Mouse (Mus musculus) G1E (cell line): Measurements from ENCODE around the gene Tob2. TPM values are rescaled to one million over a fixed set of nuclear protein-coding genes. Genes with fewer than 3 reads are reported as not detected.

Experiments
- ATAC-seq: 2 replicates; pipeline ENCODE4 v1.8.0; 2016; ENCODE audit warnings: mild to moderate bottlenecking; ENCODE audit not compliant: insufficient number of reproducible peaks, poor library complexity, low FRiP score, severe bottlenecking; ENCODE audit errors: extremely low read depth
- DNase-seq: peaks from one replicate; pipeline ENCODE4 v3.0.0; 2012; ENCODE audit warnings: low spot score
- H3K27me3 ChIP-seq: 2 replicates; pipeline ENCODE4 v1.6.1; 2012; ENCODE audit warnings: mild to moderate bottlenecking, low read length, inconsistent platforms; ENCODE audit not compliant: insufficient read depth
- H3K36me3 ChIP-seq: replicated peaks from 2 replicates; pipeline ENCODE3; 2012; ENCODE audit warnings: mild to moderate bottlenecking, inconsistent platforms
- H3K4me1 ChIP-seq: 2 replicates; pipeline ENCODE4 v1.6.1; 2012; ENCODE audit warnings: low read depth, low read length, inconsistent platforms, mixed read lengths; ENCODE audit not compliant: insufficient read depth
- H3K4me3 ChIP-seq: 2 replicates; pipeline ENCODE4 v1.5.1; 2012; ENCODE audit warnings: low read depth, mild to moderate bottlenecking, inconsistent platforms, low read length, moderate library complexity, mixed read lengths
- H3K9me3 ChIP-seq: replicated peaks from 2 replicates; pipeline ENCODE4 v1.6.1; 2012; ENCODE audit warnings: inconsistent platforms
- CTCF ChIP-seq: IDR thresholded peaks from 2 replicates; pipeline ENCODE4 v1.5.1; 2012; ENCODE audit warnings: low read depth, low read length, inconsistent platforms, mixed read lengths
- GATA1 ChIP-seq: IDR thresholded peaks from 2 replicates; pipeline ENCODE4 v1.6.1; 2012; ENCODE audit warnings: borderline replicate concordance, low read length, inconsistent platforms, mixed read lengths
- GATA2 ChIP-seq: IDR thresholded peaks from 2 replicates; pipeline ENCODE4 v1.6.1; 2012; ENCODE audit warnings: low read depth, low read length, inconsistent platforms, borderline replicate concordance
- POLR2AphosphoS5 ChIP-seq: IDR thresholded peaks from 2 replicates; pipeline ENCODE4 v1.6.1; 2012; ENCODE audit warnings: low read depth, low read length, inconsistent platforms; ENCODE audit not compliant: insufficient replicate concordance
- TAL1 ChIP-seq: conservative IDR thresholded peaks from 2 replicates; pipeline ENCODE4 v1.6.1; 2012; ENCODE audit warnings: low read depth, low read length, inconsistent platforms, mixed read lengths
- polyA plus RNA-seq: library from polyadenylated mRNA; stranded (reverse); fragments of >175 nt; gene quantifications from 2 replicates; pipeline ENCODE4 v1.2.3, GENCODE M21; 2012
- total RNA-seq, 2 experiments: library from RNA; stranded (forward) in 1 of 2; stranded (reverse) in 1 of 2; fragments of 200-1000 nt in 1 of 2; fragments of >200 nt in 1 of 2; fragmentation: Nextera tagmentation in 1 of 2; gene quantifications; 2 replicates each; pipeline ENCODE4 v1.2.3; 2014 to 2017

Tob2 gene
- total and polyA plus RNA-seq, 3 experiments, result 9.9 to 37.5 (median 32.3) TPM

DNA sequence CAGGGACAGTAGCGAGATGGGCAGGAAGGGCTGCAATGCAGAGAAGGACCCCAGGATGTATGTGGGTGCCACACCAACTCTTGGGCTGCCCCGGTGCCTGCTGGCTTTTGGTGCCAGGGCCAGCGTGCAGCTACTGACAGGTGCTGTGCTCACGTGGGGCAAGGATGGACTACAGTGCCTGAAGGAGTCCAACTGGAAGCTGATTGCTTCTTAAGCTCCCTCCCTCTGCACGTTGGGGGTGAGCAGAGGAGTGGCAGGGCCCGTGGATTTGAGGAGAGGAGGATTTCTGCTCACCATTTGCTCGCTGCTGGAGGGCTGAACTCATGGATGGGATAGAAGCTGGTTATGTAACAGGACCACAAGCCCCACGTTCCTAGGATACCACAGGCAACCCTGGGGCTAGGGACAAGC is 55.6 kb downstream of the Tob2 start:
- Histone ChIP-seq H3K27me3 (no peaks in the 10 kb centered on the region), H3K4me1 (peaks cover 43% of the 10 kb centered on the region), H3K36me3 (peaks cover 2% of the 10 kb centered on the region), H3K4me3 (peak overlapping the region; percentile 69), H3K9me3 (no peaks in the 10 kb centered on the region)
- TF ChIP-seq TAL1, result no peak
- no peak for DNase-seq
- no peak for ATAC-seq

DNA sequence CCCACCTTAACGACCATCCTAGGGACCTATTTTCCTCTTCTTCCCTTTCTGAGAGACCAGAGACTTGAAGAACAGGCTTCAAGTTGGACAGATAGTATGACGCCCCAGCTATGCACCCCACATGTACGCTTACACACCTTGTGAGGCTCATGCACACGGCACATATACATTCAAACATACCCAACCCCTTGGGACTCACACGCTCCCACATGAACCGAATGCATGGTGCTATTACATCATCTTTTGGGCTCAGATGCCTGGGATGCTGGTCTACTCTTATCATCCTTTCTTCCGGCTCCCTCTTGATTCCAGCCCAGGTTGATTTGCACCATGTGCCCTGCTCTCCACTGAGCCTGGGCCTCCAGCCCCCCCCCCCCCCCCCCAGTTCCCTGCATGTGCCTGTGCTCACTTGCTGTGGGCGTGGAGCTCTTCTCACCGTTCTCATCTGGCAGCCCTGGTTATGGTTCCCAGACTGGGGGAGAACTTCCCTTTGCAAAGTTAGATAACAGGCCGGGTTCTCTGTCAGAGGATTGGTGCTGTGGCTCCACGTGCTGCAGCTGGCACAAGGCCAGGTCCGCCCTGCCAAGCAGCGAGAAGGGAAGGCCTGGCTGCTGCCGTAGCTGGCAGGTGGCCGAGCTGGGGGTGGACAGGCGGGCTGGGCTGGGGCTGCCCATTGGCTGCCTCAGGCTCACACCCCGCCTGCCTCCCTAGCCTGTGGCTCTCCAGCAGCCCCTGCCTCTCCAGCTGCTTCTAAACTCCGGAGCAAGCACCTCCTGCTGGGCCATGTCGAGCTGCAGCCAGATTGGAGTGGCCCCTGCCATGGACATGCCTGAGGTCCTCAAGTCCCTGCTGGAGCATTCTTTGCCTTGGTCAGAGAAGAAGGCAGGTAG is 56.4 kb downstream of the Tob2 start, which contains the start of gene Tef:
Gene Tef (plus strand): TSS at position 421 of the 890 bp plus-strand sequence.
- Histone ChIP-seq H3K36me3 (peaks cover 4% of the 10 kb centered on the region), H3K4me1 (peaks cover 43% of the 10 kb centered on the region), H3K27me3 (no peaks in the 10 kb centered on the region), H3K9me3 (no peaks in the 10 kb centered on the region), H3K4me3 (peak within 1 kb of the TSS; percentile 69)
- ATAC-seq, result peak; percentile 68
- peak; percentile 97 for DNase-seq
- TF ChIP-seq CTCF (no peak), POLR2AphosphoS5 (no peak), GATA2 (no peak), GATA1 (no peak), TAL1 (no peak)

DNA sequence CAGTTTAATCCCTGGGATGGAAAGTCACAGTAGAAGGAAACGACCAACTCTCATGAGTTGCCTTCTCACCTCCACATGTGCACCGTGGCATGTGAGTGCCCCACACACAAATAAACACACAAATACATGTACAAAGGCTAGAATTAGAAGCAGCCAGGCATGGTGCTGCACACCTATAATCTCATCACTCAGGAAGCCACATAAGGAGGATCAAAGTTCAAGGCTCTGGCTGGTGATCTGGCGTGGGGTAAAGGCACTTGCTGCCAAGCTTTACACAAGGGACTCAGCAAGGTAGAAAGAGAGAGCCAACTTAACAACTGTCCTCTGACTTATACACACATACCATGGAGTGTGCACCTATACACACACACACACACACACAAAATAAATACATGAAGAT is 58.2 kb downstream of the Tob2 start:
- ATAC-seq, result no peak
- peaks cover 40% of the 10 kb centered on the region for H3K4me1 ChIP-seq
- no peak for TF ChIP-seq TAL1
- no peak for TF ChIP-seq POLR2AphosphoS5
- no peak for TF ChIP-seq GATA2
- TF ChIP-seq GATA1, result no peak

GRCm38 (mm10) chr15:81798421-81798820 is 60.2 kb downstream of the Tob2 start:
- no peak for ATAC-seq
- DNase-seq, result no peak
- Histone ChIP-seq H3K27me3 (no peaks in the 10 kb centered on the region), H3K9me3 (no peaks in the 10 kb centered on the region), H3K4me3 (no peak overlapping the region), H3K36me3 (peaks cover 32% of the 10 kb centered on the region), H3K4me1 (peaks cover 26% of the 10 kb centered on the region)
- TF ChIP-seq CTCF, result no peak
- TF ChIP-seq GATA1, result no peak
- no peak for TF ChIP-seq GATA2
- no peak for TF ChIP-seq POLR2AphosphoS5
- no peak for TF ChIP-seq TAL1

More for the DNA sequence above, 58.2 kb downstream of the Tob2 start:
- Histone ChIP-seq H3K36me3 (peaks cover 13% of the 10 kb centered on the region), H3K4me3 (no peak overlapping the region), H3K9me3 (no peaks in the 10 kb centered on the region), H3K27me3 (no peaks in the 10 kb centered on the region)
- no peak for DNase-seq

Other genes starting within 250 kb of the Tob2 start
- gene L3mbtl2, start 194.9 kb downstream of the Tob2 start, total RNA-seq (2014; fragmentation: Nextera tagmentation), result 39.9 and 82.0 TPM in 2 replicates
- gene L3mbtl2, start 194.9 kb downstream of the Tob2 start, total RNA-seq (2017), result 35.0 and 36.5 TPM in 2 replicates
- gene L3mbtl2, start 194.9 kb downstream of the Tob2 start, polyA plus RNA-seq, result 13.8 and 21.8 TPM in 2 replicates
- not detected in 2 replicates for gene Chadl, start 161.5 kb downstream of the Tob2 start, total RNA-seq (2014; fragmentation: Nextera tagmentation)
- 0.05 and 0.17 TPM in 2 replicates for gene Chadl, start 161.5 kb downstream of the Tob2 start, total RNA-seq (2017)
- not detected in 2 replicates for gene Chadl, start 161.5 kb downstream of the Tob2 start, polyA plus RNA-seq
- gene Zc3h7b, start 113.7 kb downstream of the Tob2 start, total RNA-seq (2014; fragmentation: Nextera tagmentation), result 37.5 and 39.8 TPM in 2 replicates
- 14.2 and 14.3 TPM in 2 replicates for gene Zc3h7b, start 113.7 kb downstream of the Tob2 start, total RNA-seq (2017)
- 66.6 and 76.7 TPM in 2 replicates for gene Zc3h7b, start 113.7 kb downstream of the Tob2 start, polyA plus RNA-seq
- gene Rangap1, start 113.3 kb downstream of the Tob2 start, total RNA-seq (2014; fragmentation: Nextera tagmentation), result 58.2 and 71.6 TPM in 2 replicates
- gene Rangap1, start 113.3 kb downstream of the Tob2 start, total RNA-seq (2017), result 114 and 115 TPM in 2 replicates
- 183 and 245 TPM in 2 replicates for gene Rangap1, start 113.3 kb downstream of the Tob2 start, polyA plus RNA-seq
- gene Tef, start 56.4 kb downstream of the Tob2 start, total RNA-seq (2014; fragmentation: Nextera tagmentation), result 23.2 and 28.1 TPM in 2 replicates
- 61.5 and 61.7 TPM in 2 replicates for gene Tef, start 56.4 kb downstream of the Tob2 start, total RNA-seq (2017)
- gene Tef, start 56.4 kb downstream of the Tob2 start, polyA plus RNA-seq, result 69.5 and 75.8 TPM in 2 replicates
- 79.6 and 81.9 TPM in 2 replicates for gene Phf5a, start 13.1 kb upstream of the Tob2 start, total RNA-seq (2014; fragmentation: Nextera tagmentation)
- gene Phf5a, start 13.1 kb upstream of the Tob2 start, total RNA-seq (2017), result 99.2 and 121 TPM in 2 replicates
- gene Phf5a, start 13.1 kb upstream of the Tob2 start, polyA plus RNA-seq, result 8.0 and 10.3 TPM in 2 replicates
- gene Aco2, start 13.5 kb upstream of the Tob2 start, total RNA-seq (2014; fragmentation: Nextera tagmentation), result 152 and 177 TPM in 2 replicates
- gene Aco2, start 13.5 kb upstream of the Tob2 start, total RNA-seq (2017), result 124 and 140 TPM in 2 replicates
- gene Aco2, start 13.5 kb upstream of the Tob2 start, polyA plus RNA-seq, result 142 TPM in 2 replicates
- gene Polr3h, start 67.4 kb upstream of the Tob2 start, total RNA-seq (2014; fragmentation: Nextera tagmentation), result 6.8 and 8.4 TPM in 2 replicates
- 25.0 and 26.7 TPM in 2 replicates for gene Polr3h, start 67.4 kb upstream of the Tob2 start, total RNA-seq (2017)
- 36.8 and 62.8 TPM in 2 replicates for gene Polr3h, start 67.4 kb upstream of the Tob2 start, polyA plus RNA-seq
- not detected in 2 replicates for gene Csdc2, start 78.0 kb upstream of the Tob2 start, total RNA-seq (2014; fragmentation: Nextera tagmentation)
- 0.17 TPM in 1 of 2 replicates, not detected in the other for gene Csdc2, start 78.0 kb upstream of the Tob2 start, total RNA-seq (2017)
- gene Csdc2, start 78.0 kb upstream of the Tob2 start, polyA plus RNA-seq, result not detected in 2 replicates
- 51.6 and 57.8 TPM in 2 replicates for gene Pmm1, start 102.1 kb upstream of the Tob2 start, total RNA-seq (2014; fragmentation: Nextera tagmentation)
- gene Pmm1, start 102.1 kb upstream of the Tob2 start, total RNA-seq (2017), result 35.9 and 42.9 TPM in 2 replicates
- gene Pmm1, start 102.1 kb upstream of the Tob2 start, polyA plus RNA-seq, result 157 and 161 TPM in 2 replicates
- not detected in 2 replicates for gene 1700029P11Rik, start 121.7 kb upstream of the Tob2 start, total RNA-seq (2014; fragmentation: Nextera tagmentation)
- gene 1700029P11Rik, start 121.7 kb upstream of the Tob2 start, total RNA-seq (2017), result not detected in 2 replicates
- not detected in 2 replicates for gene 1700029P11Rik, start 121.7 kb upstream of the Tob2 start, polyA plus RNA-seq
- 49.8 and 50.1 TPM in 2 replicates for gene Xrcc6, start 129.0 kb upstream of the Tob2 start, total RNA-seq (2014; fragmentation: Nextera tagmentation)
- 114 and 154 TPM in 2 replicates for gene Xrcc6, start 129.0 kb upstream of the Tob2 start, total RNA-seq (2017)
- gene Xrcc6, start 129.0 kb upstream of the Tob2 start, polyA plus RNA-seq, result 10.1 and 12.4 TPM in 2 replicates
- 38.2 and 57.9 TPM in 2 replicates for gene Desi1, start 175.1 kb upstream of the Tob2 start, total RNA-seq (2014; fragmentation: Nextera tagmentation)
- gene Desi1, start 175.1 kb upstream of the Tob2 start, total RNA-seq (2017), result 5.4 and 6.1 TPM in 2 replicates
- 45.4 and 60.0 TPM in 2 replicates for gene Desi1, start 175.1 kb upstream of the Tob2 start, polyA plus RNA-seq
- gene Snu13, start 188.8 kb upstream of the Tob2 start, total RNA-seq (2014; fragmentation: Nextera tagmentation), result 181 TPM in 2 replicates
- gene Snu13, start 188.8 kb upstream of the Tob2 start, total RNA-seq (2017), result 269 and 279 TPM in 2 replicates
- gene Snu13, start 188.8 kb upstream of the Tob2 start, polyA plus RNA-seq, result 80.5 and 283 TPM in 2 replicates
- gene 4930407I10Rik, start 200.4 kb upstream of the Tob2 start, total RNA-seq (2014; fragmentation: Nextera tagmentation), result not detected in 2 replicates
- gene 4930407I10Rik, start 200.4 kb upstream of the Tob2 start, total RNA-seq (2017), result 0.16 TPM in 1 of 2 replicates, not detected in the other
- gene 4930407I10Rik, start 200.4 kb upstream of the Tob2 start, polyA plus RNA-seq, result not detected in 2 replicates
- gene Mei1, start 211.2 kb upstream of the Tob2 start, total RNA-seq (2014; fragmentation: Nextera tagmentation), result not detected in 2 replicates
- gene Mei1, start 211.2 kb upstream of the Tob2 start, total RNA-seq (2017), result 0.05 TPM in 1 of 2 replicates, not detected in the other
- not detected in 2 replicates for gene Mei1, start 211.2 kb upstream of the Tob2 start, polyA plus RNA-seq